Mouse (Mus musculus) right cerebral cortex, postnatal 10 days (tissue): Measurements from ENCODE around the gene Cacng1.

Experiments used
- DNase-seq, 2 experiments: peaks; one replicate each; pipeline ENCODE4 v3.0.0; 2021; ENCODE audit warnings: low spot score in 2 of 2

Gene Cacng1

DNA sequence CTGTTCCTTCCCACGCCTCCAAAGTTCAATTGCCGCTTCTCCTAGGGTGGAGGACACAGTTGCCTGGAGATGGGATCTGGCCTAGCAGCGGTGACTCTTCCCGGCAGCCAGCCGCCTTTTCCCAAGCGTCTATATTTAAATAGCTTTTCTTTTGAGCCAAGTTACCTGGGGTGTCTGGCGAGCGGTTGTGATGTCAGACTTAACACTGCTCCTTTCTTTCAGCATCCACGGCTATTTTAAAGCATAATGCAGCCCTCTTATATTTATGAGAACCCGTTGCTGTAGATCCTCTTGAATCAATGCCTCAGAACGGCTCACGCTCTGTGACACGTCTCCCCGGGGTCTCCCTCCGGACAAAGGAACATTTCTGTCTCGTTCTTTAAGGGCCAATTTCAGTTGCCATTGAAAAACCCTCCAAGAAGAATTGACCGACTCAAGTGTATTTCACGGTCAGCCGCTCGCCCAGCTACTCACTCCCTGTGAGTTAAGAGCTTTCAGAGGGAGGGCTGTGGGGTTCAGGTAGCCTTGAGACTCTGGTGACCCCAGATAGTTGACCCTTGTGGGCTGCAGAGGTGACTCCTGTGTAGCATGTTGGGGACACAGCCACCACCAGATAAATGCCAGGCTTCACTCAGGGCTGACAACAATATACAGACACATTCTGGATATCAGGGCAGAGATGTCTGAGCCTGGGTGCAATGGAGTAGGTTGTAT is 8.3 kb downstream of the Cacng1 start:
- DNase-seq: no peak

GRCm38 (mm10) chr11:107705476-107706074 is 10.7 kb downstream of the Cacng1 start:
- DNase-seq: no peak

DNA sequence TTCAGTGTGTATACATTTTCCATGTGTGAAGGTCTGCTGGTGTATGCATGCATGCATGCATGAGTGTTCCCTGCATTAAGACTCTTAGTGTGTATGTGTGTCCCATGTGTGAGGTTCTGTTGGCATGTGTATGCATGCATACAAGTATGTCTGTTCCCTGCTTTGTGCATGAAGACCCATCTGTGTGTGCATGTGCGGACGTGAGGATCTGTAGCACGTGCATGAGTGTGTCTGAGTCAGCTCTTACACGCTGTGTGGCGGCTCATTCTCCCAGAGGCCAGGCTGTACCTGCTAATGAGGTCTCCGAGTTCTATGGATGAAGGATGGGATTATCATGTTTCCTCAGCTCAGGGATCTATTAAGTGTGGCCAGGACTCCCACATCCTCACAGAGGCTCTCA is 11.3 kb downstream of the Cacng1 start:
- no peak for DNase-seq

DNA sequence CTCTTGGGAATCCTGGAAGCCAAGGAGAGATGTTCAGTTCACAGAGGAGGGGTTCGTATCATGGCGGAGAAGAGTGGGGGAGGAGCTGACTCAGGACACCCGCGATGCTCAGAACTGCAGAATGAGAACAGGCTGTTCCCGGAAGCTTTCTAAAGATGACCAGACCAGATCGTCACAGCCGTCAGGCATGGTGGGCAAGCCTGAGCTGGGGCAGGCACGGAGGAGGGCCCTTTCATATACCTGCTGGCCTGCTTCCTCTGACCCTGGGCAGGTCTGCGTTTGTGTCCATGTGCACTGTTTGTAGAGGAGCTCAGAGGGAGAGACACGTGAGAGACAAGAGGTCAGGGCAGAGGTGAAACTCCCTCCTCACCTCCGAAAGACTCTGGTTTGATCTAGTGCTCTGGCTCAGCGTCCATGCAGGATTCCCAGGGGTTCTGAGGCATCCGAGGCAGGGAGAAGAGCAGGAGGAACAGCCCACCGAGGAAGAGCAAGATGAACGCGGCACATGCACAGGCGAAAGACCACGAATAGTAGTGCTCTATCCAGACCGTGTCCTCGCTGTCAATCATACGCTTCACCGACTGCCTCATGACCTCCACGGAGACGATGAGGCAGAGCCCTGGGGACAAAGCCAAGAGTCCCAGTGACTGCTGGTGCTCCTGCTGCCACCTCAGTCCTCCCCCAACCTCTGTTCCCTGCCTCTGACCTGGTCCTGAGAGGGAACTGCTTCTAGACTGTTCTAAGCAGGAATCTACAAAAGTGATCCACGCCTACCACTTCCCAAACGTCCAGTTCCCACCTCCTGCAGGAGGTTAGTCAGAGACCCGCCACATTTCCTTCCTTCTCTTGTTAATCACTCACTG is 12.8 kb downstream of the Cacng1 start:
- no peak for DNase-seq

DNA sequence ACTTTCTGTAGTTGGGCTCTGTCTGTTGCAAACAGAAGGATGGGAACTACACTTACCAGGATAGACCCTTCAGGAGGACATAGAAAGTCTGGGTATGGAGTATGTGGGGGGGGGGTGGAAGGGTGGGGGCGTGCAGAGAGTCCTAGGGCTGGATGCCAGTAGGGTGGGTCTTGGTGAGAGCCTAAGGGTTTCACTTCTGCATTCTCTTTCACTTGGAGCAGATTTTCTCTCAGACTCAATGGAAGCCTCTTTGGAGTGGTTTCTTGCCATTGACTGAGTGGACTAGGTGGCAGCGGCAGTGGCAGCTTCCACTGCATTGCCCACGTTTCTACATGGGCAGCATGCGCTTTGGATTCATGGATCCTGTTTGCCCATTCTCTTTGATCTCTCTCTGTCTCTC is 16.4 kb downstream of the Cacng1 start:
- no peak for DNase-seq

DNA sequence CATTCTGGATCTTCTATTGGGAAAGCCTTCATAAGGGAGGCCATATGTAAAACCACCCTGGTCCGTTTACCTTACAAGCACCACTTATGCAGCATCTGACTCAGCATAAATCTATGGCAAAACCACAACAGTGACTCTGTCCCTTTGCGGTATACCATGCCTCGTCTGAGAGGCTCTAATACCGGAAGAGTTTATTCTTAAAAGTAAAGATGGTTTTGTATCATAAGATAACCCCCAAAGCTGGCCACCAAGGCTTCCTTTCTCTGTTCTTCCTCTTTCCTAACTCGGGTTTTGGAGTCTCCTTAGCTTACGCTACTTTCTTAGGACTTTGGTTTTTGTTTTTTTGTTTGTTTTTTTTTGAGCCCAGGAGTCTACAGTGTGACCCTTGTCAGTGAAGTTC is 23.0 kb downstream of the Cacng1 start:
- no peak for DNase-seq

GRCm38 (mm10) chr11:107691569-107691968 is 24.8 kb downstream of the Cacng1 start:
- no peak for DNase-seq

- no peak for DNase-seq
These were observed 27.8 kb downstream of the Cacng1 start for GRCm38 (mm10) chr11:107688480-107688879.

DNA sequence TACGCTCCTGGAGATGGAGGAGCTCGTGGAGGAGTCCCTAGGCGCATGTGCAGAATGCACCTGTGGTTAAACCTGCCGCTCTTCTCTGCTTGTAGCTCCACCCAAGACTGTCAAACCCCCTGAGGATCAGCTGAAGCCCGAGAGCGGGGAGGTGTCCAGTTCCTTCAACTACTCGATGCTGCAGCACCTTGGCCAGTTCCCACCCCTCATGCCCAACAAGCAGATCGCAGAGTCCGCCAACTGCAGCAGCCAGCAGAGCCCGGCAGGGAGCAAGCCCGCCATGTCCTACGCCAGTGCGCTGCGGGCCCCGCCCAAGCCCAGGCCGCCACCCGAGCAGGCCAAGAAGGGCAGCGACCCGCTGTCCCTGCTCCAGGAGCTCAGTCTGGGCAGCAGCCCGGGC is 30.0 kb downstream of the Cacng1 start:
- no peak for DNase-seq

- DNase-seq: no peak
These were observed 32.5 kb downstream of the Cacng1 start for GRCm38 (mm10) chr11:107683544-107684465.

DNA sequence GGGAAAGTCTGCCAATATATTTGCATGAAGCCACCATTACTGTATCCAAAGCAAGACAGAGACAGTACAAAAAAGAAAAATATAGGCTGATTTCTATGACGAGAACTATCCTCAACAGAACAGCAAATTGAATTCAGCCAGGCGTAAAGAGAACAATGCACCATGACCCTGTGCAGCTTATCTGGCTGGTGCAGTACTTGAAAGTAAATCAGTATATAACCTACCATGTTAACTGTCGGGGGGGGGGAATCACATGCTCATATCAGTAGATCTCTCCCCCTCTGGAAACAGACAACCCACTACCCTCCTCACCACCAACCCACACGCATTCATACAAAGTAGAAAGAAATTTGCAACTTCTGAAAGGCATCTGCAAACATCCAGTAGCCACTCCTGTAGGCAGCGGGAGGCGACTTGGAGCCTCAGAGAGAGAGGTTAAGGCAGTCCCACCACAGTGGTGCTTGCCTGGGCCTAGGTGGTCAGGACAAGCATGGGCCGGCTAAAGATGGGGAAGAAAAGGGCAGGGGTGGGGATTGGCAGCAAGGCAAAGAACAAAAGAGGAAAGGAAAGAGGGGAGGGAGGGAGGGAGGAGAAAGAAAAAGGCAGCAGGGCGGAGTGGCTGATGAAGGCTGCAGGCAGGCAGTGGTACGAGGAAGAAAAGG is 33.5 kb downstream of the Cacng1 start:
- DNase-seq: no peak

DNA sequence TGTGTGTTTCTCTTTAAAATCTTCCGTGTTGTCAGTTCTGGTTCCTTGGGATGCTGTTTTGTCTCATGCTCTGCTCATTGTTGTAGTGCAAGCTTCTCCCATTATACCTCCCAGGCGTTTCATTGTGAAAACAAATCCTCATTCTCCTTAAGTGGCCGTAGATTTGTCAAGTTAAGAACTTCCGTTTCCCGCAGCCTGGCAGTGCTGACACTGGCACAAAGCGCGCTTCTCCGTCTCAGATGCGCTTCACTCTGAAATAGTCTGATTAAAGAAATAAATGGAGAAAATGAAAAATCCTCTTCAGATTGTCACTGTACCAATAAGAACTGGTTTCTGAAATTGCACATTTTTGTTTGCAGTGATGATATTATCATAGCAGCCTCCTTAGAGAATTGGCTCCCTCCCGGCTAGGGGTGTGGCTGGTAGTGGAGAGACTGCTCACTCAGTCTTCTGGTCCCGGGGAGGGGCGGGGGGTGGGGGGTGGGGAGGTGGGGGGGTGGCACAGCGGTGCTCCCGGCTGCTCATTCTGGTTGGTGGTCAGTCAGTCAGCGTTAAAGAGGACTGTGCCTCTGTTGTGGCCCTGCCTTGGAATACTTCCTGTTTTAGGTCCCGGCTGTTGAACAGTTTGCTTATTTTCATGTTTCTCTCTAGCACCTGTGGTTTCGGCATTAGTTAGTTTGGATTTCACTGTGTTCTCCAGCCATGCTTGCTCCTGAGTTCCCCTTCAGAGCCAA is 39.9 kb downstream of the Cacng1 start:
- DNase-seq: no peak

DNA sequence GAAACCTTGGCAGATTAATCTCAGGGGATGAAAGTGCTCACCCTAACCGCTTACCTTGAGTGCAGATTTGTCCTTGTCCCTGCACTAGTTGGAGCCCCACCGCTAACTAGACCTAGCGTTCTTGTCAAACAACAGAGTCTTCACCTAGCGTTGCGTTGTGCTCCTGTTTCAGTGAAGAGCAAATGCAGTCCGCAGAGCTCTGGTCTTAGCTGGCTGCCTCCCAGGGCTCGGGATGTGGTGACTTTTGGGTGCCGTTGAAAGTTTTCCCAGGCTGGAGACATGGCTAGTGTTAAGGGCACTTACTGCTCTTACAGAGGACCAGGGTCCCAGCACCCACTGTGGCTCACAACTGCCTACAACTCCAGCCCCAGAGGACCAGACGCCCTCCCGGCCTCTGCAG is 41.1 kb downstream of the Cacng1 start:
- DNase-seq: no peak

GRCm38 (mm10) chr11:107674601-107675000 is 41.7 kb downstream of the Cacng1 start:
- no peak for DNase-seq

DNA sequence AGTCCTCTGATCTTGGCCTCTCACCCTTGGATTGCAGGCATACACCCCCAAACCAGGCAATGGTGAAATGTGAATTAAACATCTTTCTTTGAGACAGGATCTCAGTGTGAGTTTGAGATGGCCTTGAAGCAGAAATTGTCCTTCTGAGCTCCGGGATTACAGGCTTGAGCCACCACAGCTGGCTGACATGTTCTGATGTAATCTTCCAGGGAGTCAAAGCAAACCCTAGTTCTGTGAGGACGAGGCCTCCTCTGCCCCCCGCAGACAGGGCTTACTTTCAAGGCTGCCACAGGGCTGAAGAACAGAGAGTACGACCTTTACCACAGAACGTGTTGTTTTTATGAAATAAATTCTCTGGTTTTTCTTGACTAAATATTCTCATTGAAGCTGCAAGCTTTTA is 42.3 kb downstream of the Cacng1 start:
- DNase-seq: no peak

DNA sequence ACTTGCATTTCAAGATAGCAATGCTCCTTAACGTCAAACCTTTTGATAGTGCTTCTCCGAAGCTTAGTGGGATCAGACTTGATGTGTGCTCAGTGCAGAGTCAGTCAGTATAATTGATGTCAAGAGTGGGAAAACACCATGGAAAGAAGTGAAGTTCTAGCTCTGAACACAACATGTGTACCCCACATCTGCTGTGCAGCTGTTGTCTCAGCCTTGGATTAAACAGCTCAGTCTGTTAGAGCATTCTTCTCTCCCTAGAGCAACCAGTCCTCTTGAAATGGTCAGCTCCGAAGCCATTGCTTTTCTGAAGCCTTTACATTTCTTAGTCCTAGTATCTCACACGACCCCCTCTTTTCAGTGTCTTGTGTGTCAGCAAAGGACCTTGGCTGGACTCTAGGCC is 47.3 kb downstream of the Cacng1 start:
- DNase-seq: no peak

- no peak for DNase-seq
These were observed 48.1 kb downstream of the Cacng1 start for GRCm38 (mm10) chr11:107668223-107668622.

GRCm38 (mm10) chr11:107667542-107667941 is 48.8 kb downstream of the Cacng1 start:
- no peak for DNase-seq

GRCm38 (mm10) chr11:107662666-107663065 is 53.7 kb downstream of the Cacng1 start:
- no peak for DNase-seq

DNA sequence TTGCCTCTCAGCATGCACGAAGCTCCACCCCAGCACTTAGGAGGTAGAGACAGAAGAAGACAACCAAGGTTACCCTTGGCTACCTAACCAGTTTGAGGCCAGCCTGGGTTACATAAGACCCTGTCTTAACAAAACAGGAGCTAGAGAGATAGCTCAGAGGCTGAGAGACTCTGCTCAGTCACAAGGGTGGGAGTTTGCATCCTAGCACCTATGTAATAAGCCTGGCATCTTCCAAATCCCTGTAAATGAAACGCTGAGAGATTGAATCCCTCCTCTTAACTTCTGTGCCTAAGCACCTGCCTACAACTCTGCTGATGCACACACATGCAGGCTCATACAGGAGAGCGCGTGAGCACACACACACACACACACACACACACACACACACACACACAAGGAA is 55.9 kb downstream of the Cacng1 start:
- no peak for DNase-seq
